Mouse (Mus musculus) hindbrain, embryonic 11.5 days (tissue): ENCODE measurements around the gene Ipo13. TPM values are rescaled to one million over a fixed set of nuclear protein-coding genes. Genes with fewer than 3 reads are reported as not detected.

Experiments used
- ATAC-seq: fragments of 200-750 bp; cut with Nextera tagmentation; 2 replicates; pipeline ENCODE4 v1.8.0; 2017; ENCODE audit warnings: mild to moderate bottlenecking, moderate TSS enrichment, moderate library complexity; ENCODE audit not compliant: low FRiP score
- DNase-seq: peaks from one replicate; pipeline ENCODE4 v3.0.0-alpha.2; 2015; ENCODE audit warnings: low spot score
- H3K27ac ChIP-seq: fragments of 300-500 bp; sonication (generic); 2 replicates; pipeline ENCODE4 v1.5.1; 2014; ENCODE audit warnings: mild to moderate bottlenecking, low read depth, low read length
- H3K27me3 ChIP-seq: fragments of 300-500 bp; sonication (generic); 2 replicates; pipeline ENCODE4 v1.6.1; 2014; ENCODE audit warnings: mild to moderate bottlenecking, low read length, moderate library complexity, mixed read lengths; ENCODE audit not compliant: control insufficient read depth, insufficient read depth
- H3K36me3 ChIP-seq: fragments of 300-500 bp; sonication (generic); 2 replicates; pipeline ENCODE4 v1.6.1; 2014; ENCODE audit warnings: mild to moderate bottlenecking, low read length, moderate library complexity, mixed read lengths; ENCODE audit not compliant: control insufficient read depth, insufficient read depth
- H3K4me1 ChIP-seq: fragments of 300-500 bp; sonication (generic); replicated peaks from 2 replicates; pipeline ENCODE4 v1.6.1; 2014; ENCODE audit warnings: low read length, mixed read lengths; ENCODE audit not compliant: control insufficient read depth, insufficient read depth
- H3K4me2 ChIP-seq: fragments of 300-500 bp; sonication (generic); replicated peaks from 2 replicates; pipeline ENCODE4 v1.6.1; 2014; ENCODE audit warnings: mild to moderate bottlenecking, low read depth, low read length
- H3K4me3 ChIP-seq: fragments of 300-500 bp; sonication (generic); 2 replicates; pipeline ENCODE4 v1.5.1; 2014; ENCODE audit warnings: low read depth, low read length
- H3K9ac ChIP-seq: fragments of 300-500 bp; sonication (generic); 2 replicates; pipeline ENCODE4 v1.6.1; 2014; ENCODE audit warnings: low read depth, low read length
- H3K9me3 ChIP-seq: fragments of 300-500 bp; sonication (generic); 2 replicates; pipeline ENCODE4 v1.6.1; 2016; ENCODE audit warnings: low read length; ENCODE audit not compliant: control insufficient read depth
- WGBS: fragments of 180-500 bp; shearing (Covaris S2); extraction: QIAGEN DNeasy Blood & Tissue Kit; methylation state at CpG from one replicate; pipeline ENCODE4 v1.1.7; 2014; 5-methylcytosine and 5-hydroxymethylcytosine counted together
- polyA plus RNA-seq: library from polyadenylated mRNA; unstranded; fragments of >200 nt; fragmentation: Nextera tagmentation; extraction: Ambion mirVana; gene quantifications from 2 replicates; pipeline ENCODE4 v1.2.1, GENCODE M21; 2014

The Ipo13 gene
- polyA plus RNA-seq, 1 experiment from 2014 or later, result 43.8 TPM

GRCm38 (mm10) chr4:117908834-117909453 lies 5.9 kb downstream of the Ipo13 start:
- DNase-seq (peak; percentile 37), ATAC-seq (peak; percentile 72)
- H3K4me3 ChIP-seq, result no peak overlapping the region
- H3K9me3 ChIP-seq, result no peaks in the 10 kb centered on the region
- peaks cover 3% of the 10 kb centered on the region; the same call in 1 of the 2 replicates for H3K36me3 ChIP-seq
- H3K27me3 ChIP-seq, result no peaks in the 10 kb centered on the region
- peak overlapping the region; percentile 1 for H3K4me2 ChIP-seq
- peaks cover 7% of the 10 kb centered on the region; the same call in 1 of the 2 replicates for H3K4me1 ChIP-seq
- H3K27ac ChIP-seq, result peak overlapping the region; percentile 56
- no peak overlapping the region for H3K9ac ChIP-seq
- 68% methylated on average over 8 of the region's 8 CpGs for WGBS

GRCm38 (mm10) chr4:117906196-117906595 lies 8.6 kb downstream of the Ipo13 start:
- ATAC-seq, result no peak
- Histone ChIP-seq H3K9me3 (no peaks in the 10 kb centered on the region), H3K4me2 (no peak overlapping the region), H3K27me3 (no peaks in the 10 kb centered on the region), H3K36me3 (peaks cover 8% of the 10 kb centered on the region; the same call in 1 of the 2 replicates), H3K9ac (no peak overlapping the region), H3K27ac (no peak overlapping the region), H3K4me1 (no peaks in the 10 kb centered on the region), H3K4me3 (no peak overlapping the region)
- WGBS, result 90% methylated on average over 3 of the region's 3 CpGs
- DNase-seq, result no peak

GRCm38 (mm10) chr4:117904761-117905160 lies 10.0 kb downstream of the Ipo13 start:
- Histone ChIP-seq H3K27me3 (no peaks in the 10 kb centered on the region), H3K4me2 (no peak overlapping the region), H3K9ac (no peak overlapping the region), H3K4me3 (no peak overlapping the region), H3K27ac (no peak overlapping the region), H3K36me3 (peaks cover 8% of the 10 kb centered on the region; the same call in 1 of the 2 replicates), H3K9me3 (no peaks in the 10 kb centered on the region), H3K4me1 (no peaks in the 10 kb centered on the region)
- DNase-seq (no peak), ATAC-seq (no peak)
- 93% methylated on average over 8 of the region's 8 CpGs for WGBS

- no peak overlapping the region for H3K9ac ChIP-seq
- no peak overlapping the region for H3K4me2 ChIP-seq
- H3K4me3 ChIP-seq, result no peak overlapping the region
- 95% methylated on average over 10 of the region's 10 CpGs for WGBS
- H3K27ac ChIP-seq, result no peak overlapping the region
- peaks cover 8% of the 10 kb centered on the region; the same call in 1 of the 2 replicates for H3K36me3 ChIP-seq
- no peak for DNase-seq
- H3K27me3 ChIP-seq, result no peaks in the 10 kb centered on the region
- no peak for ATAC-seq
- no peaks in the 10 kb centered on the region for H3K9me3 ChIP-seq
- H3K4me1 ChIP-seq, result no peaks in the 10 kb centered on the region
Measured at GRCm38 (mm10) chr4:117904094-117904493, 10.7 kb downstream of the Ipo13 start.

- 85% methylated on average over 3 of the region's 3 CpGs for whole genome bisulfite sequencing
- no peak for ATAC-seq
- Histone ChIP-seq H3K36me3 (peaks cover 3% of the 10 kb centered on the region; the same call in 1 of the 2 replicates), H3K9ac (no peak overlapping the region), H3K4me1 (no peaks in the 10 kb centered on the region), H3K4me3 (no peak overlapping the region), H3K9me3 (no peaks in the 10 kb centered on the region), H3K27me3 (no peaks in the 10 kb centered on the region), H3K27ac (no peak overlapping the region), H3K4me2 (no peak overlapping the region)
- no peak for DNase-seq
Measured at GRCm38 (mm10) chr4:117898111-117898510, 16.7 kb downstream of the Ipo13 start.

- no peak overlapping the region for H3K9ac ChIP-seq
- H3K9me3 ChIP-seq, result no peaks in the 10 kb centered on the region
- H3K27me3 ChIP-seq, result no peaks in the 10 kb centered on the region
- 95% methylated on average over 6 of the region's 6 CpGs for WGBS
- H3K4me2 ChIP-seq, result no peak overlapping the region
- DNase-seq (no peak), ATAC-seq (no peak)
- no peak overlapping the region for H3K27ac ChIP-seq
- no peak overlapping the region for H3K4me3 ChIP-seq
- no peaks in the 10 kb centered on the region for H3K4me1 ChIP-seq
- H3K36me3 ChIP-seq, result peaks cover 2% of the 10 kb centered on the region; the same call in 1 of the 2 replicates
Measured at GRCm38 (mm10) chr4:117896031-117896430, 18.8 kb downstream of the Ipo13 start.

- Histone ChIP-seq H3K4me2 (no peak overlapping the region), H3K27me3 (no peaks in the 10 kb centered on the region), H3K9me3 (no peaks in the 10 kb centered on the region), H3K9ac (no peak overlapping the region), H3K4me1 (no peaks in the 10 kb centered on the region), H3K36me3 (0 out of 2 replicates have a peak, but pooled peaks cover 2% of the 10 kb centered on the region), H3K4me3 (no peak overlapping the region), H3K27ac (no peak overlapping the region)
- 85% methylated on average over 7 of the region's 7 CpGs for WGBS
- no peak for DNase-seq
- ATAC-seq, result no peak
Measured at GRCm38 (mm10) chr4:117895339-117895738, 19.5 kb downstream of the Ipo13 start.

GRCm38 (mm10) chr4:117894601-117895000 lies 20.2 kb downstream of the Ipo13 start:
- Histone ChIP-seq H3K27me3 (no peaks in the 10 kb centered on the region), H3K4me3 (no peak overlapping the region), H3K36me3 (0 out of 2 replicates have a peak, but pooled peaks cover 2% of the 10 kb centered on the region), H3K9me3 (no peaks in the 10 kb centered on the region), H3K9ac (no peak overlapping the region), H3K4me2 (no peak overlapping the region), H3K4me1 (no peaks in the 10 kb centered on the region), H3K27ac (no peak overlapping the region)
- ATAC-seq (no peak), DNase-seq (no peak)
- 88% methylated on average over 8 of the region's 8 CpGs for WGBS

- WGBS, result 21% methylated on average over 9 of the region's 9 CpGs
- no peaks in the 10 kb centered on the region for H3K9me3 ChIP-seq
- no peak overlapping the region for H3K9ac ChIP-seq
- no peak overlapping the region for H3K4me2 ChIP-seq
- DNase-seq (peak; percentile 64), ATAC-seq (no peak)
- no peak overlapping the region for H3K27ac ChIP-seq
- peaks cover 3% of the 10 kb centered on the region; the same call in 1 of the 2 replicates for H3K36me3 ChIP-seq
- no peak overlapping the region for H3K4me3 ChIP-seq
- no peaks in the 10 kb centered on the region for H3K27me3 ChIP-seq
- H3K4me1 ChIP-seq, result no peaks in the 10 kb centered on the region
Measured at GRCm38 (mm10) chr4:117893376-117893775, 21.4 kb downstream of the Ipo13 start.
